Mouse (Mus musculus) heart, adult 11 months (tissue): Measurements from ENCODE around the gene Trp73.

Source experiments
- DNase-seq: peaks from one replicate; pipeline ENCODE4 v3.0.0; 2022

The Trp73 gene

GRCm38 (mm10) chr4:154142211-154143040 is 2.4 kb upstream of the Trp73 start, which contains the start of gene Wrap73:
Gene Wrap73 (plus strand): TSS chr4:154142372.
- peak; percentile 99 for DNase-seq

GRCm38 (mm10) chr4:154141009-154141867 is 1.2 kb upstream of the Trp73 start:
- DNase-seq, result no peak

GRCm38 (mm10) chr4:154140213-154141008 is 403 bp upstream of the Trp73 start:
- DNase-seq, result no peak

- no peak for DNase-seq
These were observed 282 bp downstream of the Trp73 start for GRCm38 (mm10) chr4:154139671-154140181.

- no peak for DNase-seq
These were observed 2.9 kb downstream of the Trp73 start for GRCm38 (mm10) chr4:154137139-154137538.

GRCm38 (mm10) chr4:154134803-154135202 is 5.2 kb downstream of the Trp73 start:
- DNase-seq, result no peak

GRCm38 (mm10) chr4:154131894-154132293 is 8.1 kb downstream of the Trp73 start:
- no peak for DNase-seq

GRCm38 (mm10) chr4:154129950-154130349 is 10.1 kb downstream of the Trp73 start:
- no peak for DNase-seq

- no peak for DNase-seq
These were observed 12.7 kb downstream of the Trp73 start for GRCm38 (mm10) chr4:154127273-154127672.

GRCm38 (mm10) chr4:154125202-154125601 is 14.8 kb downstream of the Trp73 start:
- no peak for DNase-seq

GRCm38 (mm10) chr4:154123553-154123952 is 16.5 kb downstream of the Trp73 start:
- DNase-seq, result no peak

- no peak for DNase-seq
These were observed 17.6 kb downstream of the Trp73 start for GRCm38 (mm10) chr4:154122374-154122773.

GRCm38 (mm10) chr4:154121800-154122199 is 18.2 kb downstream of the Trp73 start:
- DNase-seq, result no peak

- DNase-seq, result no peak
These were observed 20.8 kb downstream of the Trp73 start for GRCm38 (mm10) chr4:154119208-154119607.

- DNase-seq, result no peak
These were observed 21.2 kb downstream of the Trp73 start for GRCm38 (mm10) chr4:154118782-154119181.

GRCm38 (mm10) chr4:154116421-154116820 is 23.6 kb downstream of the Trp73 start:
- no peak for DNase-seq

- DNase-seq, result no peak
These were observed 30.2 kb downstream of the Trp73 start for GRCm38 (mm10) chr4:154109850-154110243.

- no peak for DNase-seq
These were observed 30.7 kb downstream of the Trp73 start for GRCm38 (mm10) chr4:154109216-154109849.

- DNase-seq, result no peak
These were observed 33.4 kb downstream of the Trp73 start for GRCm38 (mm10) chr4:154106497-154107061.

GRCm38 (mm10) chr4:154105381-154106001 is 34.5 kb downstream of the Trp73 start:
- DNase-seq, result no peak

GRCm38 (mm10) chr4:154103912-154104311 is 36.1 kb downstream of the Trp73 start:
- DNase-seq, result no peak
